Mouse (Mus musculus) small intestine, adult 2 months (tissue): ENCODE measurements at regions not wholly inside any gene's neighbourhood (a gene's known extent, or its start where the extent isn't known, plus 50 kb on each side); places are given as distances from the start of the nearest gene placed in this dataset.

ENCODE experiments used
- CTCF ChIP-seq: fragments of 200-500 bp; IDR thresholded peaks from 2 replicates; pipeline ENCODE4 v1.5.1; 2012; ENCODE audit warnings: low read depth, mild to moderate bottlenecking, control low read depth, inconsistent platforms, low read length, moderate library complexity, mixed read lengths; ENCODE audit not compliant: insufficient replicate concordance, insufficient read length; ENCODE audit errors: extremely low read depth
- POLR2A ChIP-seq: fragments of 200-500 bp; IDR thresholded peaks from 2 replicates; pipeline ENCODE4 v1.6.1; 2012; ENCODE audit warnings: low read depth, mild to moderate bottlenecking, control low read depth, inconsistent platforms, low read length, moderate library complexity

- TF ChIP-seq CTCF (no peak), POLR2A (no peak)
These were observed 52.9 kb upstream of the Ampd3 start for GRCm38 (mm10) chr7:110715110-110715509.
